Mouse (Mus musculus): ENCODE measurements around the gene Hoxd10.

Gene Hoxd10

GRCm38 (mm10) chr2:74695813-74696430 lies 4.2 kb downstream of the Hoxd10 start:
- no peak for DNase-seq (ENCODE audit: low read depth, low spot score)

- DNase-seq (ENCODE audit: low read depth, low spot score): no peak
These were observed 5.0 kb downstream of the Hoxd10 start for GRCm38 (mm10) chr2:74696442-74697335.

DNA sequence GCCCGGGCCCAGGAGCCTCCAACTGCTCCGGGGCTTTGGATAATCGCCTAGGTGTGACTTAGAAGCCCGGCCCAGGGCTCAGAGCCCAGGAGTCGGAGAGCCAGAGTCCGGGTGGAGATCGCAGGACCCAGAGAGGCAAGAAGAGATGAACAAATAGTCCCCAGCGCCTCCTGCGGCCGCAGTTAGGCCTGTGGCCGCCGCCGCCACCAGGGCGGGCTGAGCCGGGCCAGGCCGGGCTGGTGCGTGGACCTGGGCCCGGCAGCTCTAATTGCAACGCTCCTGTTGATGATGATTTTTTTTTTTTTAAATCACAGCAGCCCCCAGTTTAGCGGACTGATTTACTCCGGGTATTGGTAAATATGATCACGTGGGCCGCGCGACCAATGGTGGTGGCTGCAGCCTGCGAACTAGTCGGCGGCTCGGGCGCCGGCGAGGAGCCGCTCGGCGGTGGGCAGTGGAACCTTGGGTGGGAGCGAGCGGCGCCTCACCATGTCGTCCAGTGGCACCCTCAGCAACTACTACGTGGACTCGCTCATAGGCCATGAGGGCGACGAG lies 5.9 kb downstream of the Hoxd10 start, which contains the start of gene Hoxd9:
Gene Hoxd9, plus strand, starts transcription at position 161 of the 555 bp plus-strand sequence.
- no peak for DNase-seq (ENCODE audit: low read depth, low spot score)

DNA sequence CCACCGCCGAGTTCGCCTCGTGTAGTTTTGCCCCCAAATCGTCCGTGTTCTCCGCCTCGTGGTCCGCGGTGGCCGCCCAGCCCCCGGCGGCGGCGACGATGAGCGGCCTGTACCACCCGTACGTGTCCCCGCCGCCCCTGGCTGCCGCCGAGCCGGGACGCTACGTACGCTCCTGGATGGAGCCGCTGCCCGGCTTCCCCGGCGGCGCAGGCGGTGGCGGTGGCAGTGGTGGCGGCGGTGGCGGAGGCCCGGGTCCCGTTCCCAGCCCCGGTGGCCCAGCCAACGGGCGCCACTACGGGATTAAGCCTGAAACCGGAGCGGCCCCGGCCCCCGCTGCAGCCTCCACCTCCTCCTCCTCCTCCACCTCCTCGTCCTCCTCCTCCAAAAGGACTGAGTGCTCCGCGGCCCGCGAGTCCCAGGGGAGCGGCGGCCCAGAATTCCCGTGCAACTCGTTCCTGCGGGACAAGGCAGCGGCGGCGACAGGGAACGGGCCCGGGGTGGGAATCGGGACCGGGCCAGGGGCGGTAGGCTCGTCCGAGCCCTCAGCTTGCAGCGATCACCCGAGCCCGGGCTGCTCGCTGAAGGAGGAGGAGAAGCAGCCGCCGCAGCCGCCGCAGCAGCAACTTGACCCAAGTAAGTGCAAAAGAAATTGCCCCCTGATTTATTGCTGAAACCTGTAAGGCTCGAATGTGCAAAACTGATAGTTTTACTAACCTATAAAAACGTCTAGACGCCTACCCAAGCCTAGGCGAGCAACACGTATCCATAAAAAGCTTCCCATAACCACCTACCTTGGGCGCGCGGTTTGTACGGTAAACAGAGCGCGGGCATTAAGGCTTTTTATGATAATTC lies 6.7 kb downstream of the Hoxd10 start:
- DNase-seq (ENCODE audit: low read depth, low spot score): no peak

- DNase-seq (ENCODE audit: low read depth, low spot score): no peak
These were observed 7.3 kb downstream of the Hoxd10 start for GRCm38 (mm10) chr2:74699053-74699430.

- DNase-seq (ENCODE audit: low read depth, low spot score): no peak
These were observed 8.2 kb downstream of the Hoxd10 start for GRCm38 (mm10) chr2:74699664-74700545.

- no peak for DNase-seq (ENCODE audit: low read depth, low spot score)
These were observed 8.9 kb downstream of the Hoxd10 start for GRCm38 (mm10) chr2:74700546-74701112.

DNA sequence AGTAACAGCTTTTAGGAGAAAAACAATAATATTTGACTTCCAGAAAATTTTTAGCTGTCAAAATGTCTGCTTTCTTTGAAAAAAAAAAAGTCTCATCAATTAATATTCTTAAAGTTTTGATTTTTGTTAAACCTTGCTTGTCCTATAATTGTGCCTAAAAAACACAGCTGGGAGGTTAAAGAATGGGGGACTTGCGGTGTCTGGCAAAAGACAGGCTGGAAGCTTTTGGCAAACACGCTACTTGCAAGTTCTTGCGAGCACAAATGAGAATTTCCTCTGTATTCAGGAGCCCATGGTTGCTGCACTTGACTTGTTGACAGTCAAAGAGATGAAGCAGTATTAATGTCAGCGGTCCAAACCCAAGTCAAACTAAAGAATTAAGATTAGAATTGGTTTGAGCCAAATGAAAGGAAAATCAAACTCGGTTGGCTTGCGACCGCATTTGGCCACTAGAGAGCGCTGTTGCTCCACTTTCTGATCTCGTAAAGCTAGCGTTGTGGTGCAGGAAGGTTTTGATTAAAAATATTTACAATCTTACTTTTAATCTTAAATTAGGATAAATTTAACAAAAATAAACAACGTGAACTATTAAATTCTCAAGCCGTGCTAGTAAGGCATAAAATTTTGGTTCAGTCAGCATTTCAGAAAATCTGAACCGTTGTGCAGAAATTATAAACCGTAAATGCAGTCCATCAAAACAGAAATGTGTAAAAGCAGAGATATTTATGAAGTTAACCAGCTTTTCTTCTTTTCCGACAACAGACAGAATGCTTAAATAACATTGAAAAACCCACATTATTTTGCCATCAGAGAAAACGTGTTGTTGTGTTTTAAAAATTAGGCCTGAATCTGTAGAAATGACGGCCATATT lies 10.5 kb downstream of the Hoxd10 start:
- peak; percentile 64 for DNase-seq (ENCODE audit: low read depth, low spot score)

DNA sequence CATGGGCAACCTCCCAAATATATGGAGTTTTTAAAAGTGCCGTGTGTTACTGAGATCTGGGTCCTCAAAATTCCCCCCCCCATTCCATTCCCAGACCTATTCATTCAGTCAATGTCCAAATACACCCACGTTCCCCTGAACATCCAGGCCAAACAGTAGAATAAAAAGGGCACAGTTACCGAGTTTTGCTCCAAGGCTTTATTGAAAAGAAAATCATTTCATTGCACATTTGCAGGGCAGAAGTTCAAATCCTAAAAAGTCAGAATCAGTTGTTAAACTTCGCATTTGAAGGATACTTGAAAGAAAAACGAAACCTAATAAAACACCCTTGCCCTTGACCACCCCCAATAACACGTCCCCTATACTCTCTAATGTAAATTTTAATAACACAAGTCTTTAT lies 11.1 kb downstream of the Hoxd10 start:
- DNase-seq (ENCODE audit: low read depth, low spot score): no peak

DNA sequence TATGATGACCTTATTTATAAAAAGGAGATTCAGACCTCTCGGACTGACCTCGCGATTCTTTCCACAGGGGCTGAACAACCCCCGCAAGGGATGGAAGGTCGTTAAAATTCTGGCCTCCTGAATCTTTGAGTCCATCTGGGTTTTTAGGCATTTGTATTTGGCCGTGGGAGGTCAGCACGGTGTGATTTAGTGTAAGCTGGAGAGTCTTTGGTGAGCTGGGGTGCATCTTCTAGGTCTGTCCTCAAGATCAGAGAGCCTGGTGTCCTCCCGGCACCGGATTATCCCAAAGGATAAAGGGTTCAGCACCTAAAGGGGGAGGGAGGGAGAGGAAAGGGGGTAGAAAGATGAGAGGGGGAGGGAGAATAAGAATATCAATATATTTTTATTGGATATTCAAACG lies 11.6 kb downstream of the Hoxd10 start:
- DNase-seq (ENCODE audit: low read depth, low spot score): no peak

DNA sequence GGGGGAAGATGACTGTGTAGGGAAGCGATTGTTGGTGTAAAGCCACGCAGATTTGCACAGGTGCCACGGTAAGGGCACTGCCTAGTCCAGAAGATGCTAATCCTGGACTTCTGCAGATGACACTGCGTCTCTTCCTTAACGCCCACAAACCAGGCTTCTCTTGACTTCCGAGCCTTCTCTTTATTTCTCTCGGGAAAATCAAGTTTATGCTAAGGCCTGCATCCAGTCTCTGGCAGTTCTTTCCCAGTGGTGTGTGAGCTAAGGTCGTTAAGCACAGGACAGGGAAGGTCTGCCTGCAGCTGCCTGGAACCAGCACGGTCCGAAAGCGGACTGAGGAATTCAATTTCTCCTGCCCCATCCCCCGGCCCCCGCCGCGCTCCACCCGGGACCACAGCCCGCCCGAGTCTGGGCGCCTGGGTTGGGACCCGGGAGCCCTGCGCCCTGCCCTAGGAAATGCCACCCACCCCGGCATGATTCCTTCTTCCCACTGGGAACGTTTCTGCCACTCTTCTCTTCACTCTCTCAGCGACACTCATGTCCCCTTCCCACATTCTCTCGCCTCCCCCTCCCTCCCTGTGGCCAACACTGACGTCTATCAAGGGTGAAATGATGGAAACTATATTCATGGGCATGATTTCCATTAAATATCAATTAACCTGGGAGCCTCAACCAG lies 12.1 kb downstream of the Hoxd10 start:
- DNase-seq (ENCODE audit: low read depth, low spot score): no peak

GRCm38 (mm10) chr2:74704393-74704998 lies 12.8 kb downstream of the Hoxd10 start, which contains the start of gene Hoxd8:
TSS of gene Hoxd8 (plus strand) at chr2:74704615.
- DNase-seq (ENCODE audit: low read depth, low spot score): no peak

- no peak for DNase-seq (ENCODE audit: low read depth, low spot score)
These were observed 13.3 kb downstream of the Hoxd10 start for GRCm38 (mm10) chr2:74704999-74705466.

- DNase-seq (ENCODE audit: low read depth, low spot score): no peak
These were observed 13.9 kb downstream of the Hoxd10 start for GRCm38 (mm10) chr2:74705467-74706089.

GRCm38 (mm10) chr2:74706393-74706960 lies 14.8 kb downstream of the Hoxd10 start:
- no peak for DNase-seq (ENCODE audit: low read depth, low spot score)

DNA sequence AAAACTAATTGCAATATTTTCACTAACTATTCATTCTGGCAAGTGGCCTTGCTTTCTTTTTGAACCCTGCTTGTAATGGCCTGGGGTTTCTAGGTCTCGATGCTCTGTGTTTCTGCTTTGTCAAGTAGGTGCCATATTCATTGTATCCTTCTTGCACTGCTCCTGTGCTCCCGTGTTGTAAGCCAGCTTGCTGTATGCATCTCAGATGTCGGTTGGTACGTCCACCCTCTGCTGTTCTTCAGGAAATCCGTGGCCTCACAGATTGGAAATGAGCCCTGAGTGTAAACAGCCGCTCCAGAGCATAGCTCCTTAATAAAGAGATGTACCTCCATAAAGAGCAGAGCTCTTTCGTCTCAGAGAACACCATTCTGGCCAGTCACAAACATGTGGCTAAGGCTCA lies 15.9 kb downstream of the Hoxd10 start:
- DNase-seq (ENCODE audit: low read depth, low spot score): no peak

GRCm38 (mm10) chr2:74708676-74709075 lies 17.0 kb downstream of the Hoxd10 start:
- DNase-seq (ENCODE audit: low read depth, low spot score): no peak

All from brain, embryonic 18.5 days (tissue).